Mouse (Mus musculus) forelimb bud, embryonic 11.5 days (tissue): ENCODE measurements around the gene Cntrob.

ENCODE experiments used
- DNase-seq: peaks from one replicate; pipeline ENCODE4 v3.0.0-alpha.2; 2012; ENCODE audit warnings: low read depth, low spot score

The Cntrob gene

GRCm38 (mm10) chr11:69298231-69298630, 25.3 kb downstream of the Cntrob start:
- DNase-seq, result no peak

GRCm38 (mm10) chr11:69297799-69298198, 25.8 kb downstream of the Cntrob start:
- DNase-seq, result no peak

GRCm38 (mm10) chr11:69295286-69295685, 28.3 kb downstream of the Cntrob start:
- DNase-seq, result no peak

GRCm38 (mm10) chr11:69291111-69291510, 32.5 kb downstream of the Cntrob start:
- no peak for DNase-seq

GRCm38 (mm10) chr11:69277267-69277666, 46.3 kb downstream of the Cntrob start:
- DNase-seq, result no peak

GRCm38 (mm10) chr11:69276081-69276480, 47.5 kb downstream of the Cntrob start:
- DNase-seq, result no peak

GRCm38 (mm10) chr11:69275650-69276049, 47.9 kb downstream of the Cntrob start:
- DNase-seq, result no peak

- peak; percentile 78 for DNase-seq
These were observed 51.3 kb downstream of the Cntrob start for GRCm38 (mm10) chr11:69272122-69272740.

GRCm38 (mm10) chr11:69269575-69269974, 54.0 kb downstream of the Cntrob start:
- DNase-seq, result peak; percentile 60

GRCm38 (mm10) chr11:69268100-69268499, 55.5 kb downstream of the Cntrob start:
- DNase-seq, result no peak

- DNase-seq, result peak; percentile 46
These were observed 56.2 kb downstream of the Cntrob start for GRCm38 (mm10) chr11:69267341-69267740.

GRCm38 (mm10) chr11:69266253-69266652, 57.3 kb downstream of the Cntrob start:
- no peak for DNase-seq

GRCm38 (mm10) chr11:69265410-69265809, 58.2 kb downstream of the Cntrob start:
- no peak for DNase-seq

- no peak for DNase-seq
These were observed 59.3 kb downstream of the Cntrob start for GRCm38 (mm10) chr11:69264276-69264675.

GRCm38 (mm10) chr11:69260111-69260510, 63.5 kb downstream of the Cntrob start:
- no peak for DNase-seq

GRCm38 (mm10) chr11:69258287-69258686, 65.3 kb downstream of the Cntrob start:
- DNase-seq, result peak; percentile 57

GRCm38 (mm10) chr11:69257807-69258206, 65.8 kb downstream of the Cntrob start:
- DNase-seq, result peak; percentile 71

- no peak for DNase-seq
These were observed 66.5 kb downstream of the Cntrob start for GRCm38 (mm10) chr11:69257072-69257471.

- no peak for DNase-seq
These were observed 68.8 kb downstream of the Cntrob start for GRCm38 (mm10) chr11:69254808-69255207.

GRCm38 (mm10) chr11:69253131-69253530, 70.4 kb downstream of the Cntrob start:
- no peak for DNase-seq

- DNase-seq, result no peak
These were observed 71.6 kb downstream of the Cntrob start for GRCm38 (mm10) chr11:69251953-69252352.

- DNase-seq, result no peak
These were observed 72.3 kb downstream of the Cntrob start for GRCm38 (mm10) chr11:69251135-69251842.

GRCm38 (mm10) chr11:69250106-69250505, 73.5 kb downstream of the Cntrob start:
- no peak for DNase-seq
